Mouse (Mus musculus) spleen, adult 2 months (tissue): Measurements from ENCODE around the gene Fgfr1op2. TPM values are rescaled to one million over a fixed set of nuclear protein-coding genes. Genes with fewer than 3 reads are reported as not detected.

Experiments
- DNase-seq, 2 experiments: peaks; one replicate each; pipeline versions ENCODE4 v3.0.0 to v3.0.0-alpha.2; 2012 to 2021; ENCODE audit warnings: low spot score in 2 of 2, low read depth in 1 of 2
- H3K27ac ChIP-seq: fragments of 200-500 bp; 2 replicates; pipeline ENCODE4 v1.5.1; 2012; ENCODE audit warnings: low read length, inconsistent platforms; ENCODE audit not compliant: insufficient read depth
- H3K27me3 ChIP-seq: fragments of 200-500 bp; 2 replicates; pipeline ENCODE4 v1.6.1; 2012; ENCODE audit warnings: mild to moderate bottlenecking, moderate library complexity, low read length, inconsistent platforms; ENCODE audit not compliant: control insufficient read depth, insufficient read depth
- H3K36me3 ChIP-seq: fragments of 200-500 bp; 2 replicates; pipeline ENCODE4 v1.6.1; 2012; ENCODE audit warnings: mild to moderate bottlenecking, low read length, inconsistent platforms; ENCODE audit not compliant: control insufficient read depth, insufficient read depth
- H3K4me1 ChIP-seq: fragments of 200-500 bp; 2 replicates; pipeline ENCODE4 v1.6.1; 2011; ENCODE audit warnings: inconsistent platforms; ENCODE audit not compliant: control insufficient read depth, insufficient read depth, insufficient read length
- H3K4me3 ChIP-seq: fragments of 200-500 bp; 2 replicates; pipeline ENCODE4 v1.5.1; 2011; ENCODE audit warnings: mild to moderate bottlenecking, inconsistent platforms; ENCODE audit not compliant: insufficient read depth, insufficient read length; ENCODE audit errors: extremely low read depth
- CTCF ChIP-seq: fragments of 200-500 bp; IDR thresholded peaks from 2 replicates; pipeline ENCODE4 v1.5.1; 2011; ENCODE audit warnings: mild to moderate bottlenecking, inconsistent platforms; ENCODE audit not compliant: insufficient read depth, insufficient read length, insufficient replicate concordance; ENCODE audit errors: extremely low read depth
- POLR2A ChIP-seq: fragments of 200-500 bp; IDR thresholded peaks from 2 replicates; pipeline ENCODE4 v1.6.1; 2011; ENCODE audit warnings: low read depth, low read length, inconsistent platforms
- WGBS: fragments of 180-500 bp; shearing (Covaris S2); methylation state at CpG from one replicate; pipeline ENCODE4 v1.1.7; 2018; 5-methylcytosine and 5-hydroxymethylcytosine counted together
- polyA plus RNA-seq: library from polyadenylated mRNA; depleted of rRNA; stranded (reverse); fragments of >200 nt; gene quantifications from 2 replicates; pipeline ENCODE4 v1.2.3, GENCODE M21; 2012

The Fgfr1op2 gene
- polyA plus RNA-seq, 1 experiment: 58.6 TPM

DNA sequence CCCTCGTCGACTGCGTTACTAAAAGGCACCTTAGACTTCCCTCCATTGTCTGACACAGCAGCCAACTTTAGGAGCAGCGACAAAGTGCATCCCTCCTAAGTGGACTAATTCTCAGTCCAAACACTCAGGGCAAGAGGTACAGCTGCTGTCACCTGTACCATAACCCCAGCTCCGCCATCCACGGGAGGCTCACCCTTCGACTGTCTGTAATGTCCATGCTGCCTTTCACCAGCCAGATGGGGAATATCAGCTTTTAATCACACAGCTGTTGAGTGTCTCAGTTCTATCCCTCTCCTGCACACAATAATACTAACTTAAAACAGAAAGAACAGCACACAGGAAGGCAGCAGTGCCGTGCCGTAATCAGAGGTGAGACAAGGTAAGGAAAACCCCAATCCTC is 55.4 kb downstream of the Fgfr1op2 start:
- H3K4me3 ChIP-seq: no peak overlapping the region
- H3K27ac ChIP-seq: no peak overlapping the region
- WGBS: 92% methylated on average over 9 of the region's 9 CpGs
- no peak for TF ChIP-seq POLR2A
- no peak for DNase-seq
- no peaks in the 10 kb centered on the region for H3K36me3 ChIP-seq
- H3K27me3 ChIP-seq: no peaks in the 10 kb centered on the region
- peaks cover 5% of the 10 kb centered on the region; the same call in 1 of the 2 replicates for H3K4me1 ChIP-seq

DNA sequence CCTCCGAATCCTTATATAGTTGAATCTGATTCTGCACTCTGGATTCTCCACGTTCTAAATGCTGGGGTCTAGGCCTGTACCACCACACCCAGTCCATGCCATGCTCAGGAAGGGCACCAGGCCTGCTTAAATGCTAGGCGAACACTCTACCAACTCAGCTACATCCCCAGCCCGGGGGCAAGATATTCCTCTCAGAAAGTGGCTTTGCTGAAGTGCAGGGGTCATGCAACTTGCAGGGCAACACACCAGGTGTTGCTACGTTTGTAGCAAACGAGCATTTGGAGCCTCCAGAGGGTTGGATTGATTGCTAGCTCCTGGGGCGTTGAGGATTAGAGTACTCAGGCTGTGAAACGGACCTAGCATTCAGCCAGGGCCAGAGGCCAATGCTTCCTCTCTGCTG is 56.1 kb downstream of the Fgfr1op2 start:
- peaks cover 5% of the 10 kb centered on the region; the same call in 1 of the 2 replicates for H3K4me1 ChIP-seq

DNA sequence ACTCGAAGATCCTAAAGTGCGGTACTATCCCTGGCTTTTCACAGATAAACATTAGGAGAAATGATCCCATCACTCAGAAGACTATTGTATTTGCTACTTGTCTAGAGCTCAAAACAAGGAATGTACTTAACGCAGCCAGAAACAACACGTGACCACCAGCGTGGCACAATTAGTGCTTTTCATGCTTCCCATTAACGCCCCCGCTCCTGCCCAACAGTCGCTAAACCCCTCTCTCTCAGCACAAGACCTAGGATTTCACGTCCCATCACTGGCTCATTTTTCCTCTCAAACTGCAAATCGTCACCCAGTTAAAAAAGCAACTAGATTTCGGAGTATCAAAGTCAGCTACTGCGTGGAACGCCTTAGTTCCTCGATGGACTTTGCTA is 56.6 kb downstream of the Fgfr1op2 start:
- H3K4me3 ChIP-seq: peak overlapping the region; percentile 71
- TF ChIP-seq CTCF (no peak), POLR2A (no peak)
- no peak for DNase-seq
- H3K4me1 ChIP-seq: peaks cover 5% of the 10 kb centered on the region; the same call in 1 of the 2 replicates
- no peaks in the 10 kb centered on the region for H3K27me3 ChIP-seq
- WGBS: 15% methylated on average over 14 of the region's 14 CpGs
- H3K36me3 ChIP-seq: no peaks in the 10 kb centered on the region
- H3K27ac ChIP-seq: peak overlapping the region; percentile 49; the same call in 1 of the 2 replicates

More for the DNA sequence above, 56.1 kb downstream of the Fgfr1op2 start:
- no peak for DNase-seq
- Histone ChIP-seq H3K4me3 (no peak overlapping the region), H3K27ac (no peak overlapping the region), H3K36me3 (no peaks in the 10 kb centered on the region), H3K27me3 (no peaks in the 10 kb centered on the region)
- TF ChIP-seq CTCF (no peak), POLR2A (no peak)
- WGBS: 68% methylated on average over 8 of the region's 8 CpGs

DNA sequence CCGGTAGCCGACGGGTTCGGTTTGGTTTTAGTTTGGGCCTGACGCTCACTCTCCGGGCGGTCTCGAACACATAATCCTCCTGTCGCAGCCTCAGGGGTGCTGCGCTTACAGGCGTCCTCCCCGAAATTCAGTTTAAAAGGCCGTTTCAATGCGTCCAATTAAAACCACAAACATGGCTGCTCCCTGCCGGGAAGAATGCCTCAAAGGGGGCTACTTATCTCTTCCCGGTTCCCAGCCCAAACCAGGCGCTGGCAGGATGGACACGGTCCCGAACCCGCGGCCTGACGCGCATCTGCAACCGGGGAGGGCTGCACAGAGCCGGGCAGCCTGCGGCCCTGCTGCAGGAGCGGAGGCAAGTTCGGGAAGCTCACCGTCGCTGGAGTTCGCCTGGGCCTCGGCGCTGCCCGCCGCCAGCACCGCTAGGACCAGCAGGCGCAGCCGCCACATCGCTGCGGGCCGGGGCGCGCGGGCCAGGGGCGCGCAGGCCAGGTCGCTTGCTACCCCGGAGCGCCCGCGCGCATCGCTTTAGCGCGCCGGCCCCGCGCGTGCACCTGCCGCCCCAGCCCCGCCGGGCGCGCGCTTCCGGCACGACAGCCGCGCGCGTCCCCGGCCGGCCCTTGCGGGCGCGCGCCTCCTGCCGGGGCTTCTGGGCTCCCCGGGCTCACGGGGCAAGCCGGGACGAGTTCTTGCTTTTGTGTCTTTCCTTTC is 57.2 kb downstream of the Fgfr1op2 start:
- Histone ChIP-seq H3K27ac (peak overlapping the region; percentile 49), H3K36me3 (no peaks in the 10 kb centered on the region), H3K4me1 (peaks cover 5% of the 10 kb centered on the region; the same call in 1 of the 2 replicates), H3K27me3 (no peaks in the 10 kb centered on the region), H3K4me3 (peak overlapping the region; percentile 71)
- peak; percentile 59 to 60 for DNase-seq
- TF ChIP-seq POLR2A (no peak), CTCF (no peak)
- WGBS: under 1% methylated on average over 81 of the region's 82 CpGs

DNA sequence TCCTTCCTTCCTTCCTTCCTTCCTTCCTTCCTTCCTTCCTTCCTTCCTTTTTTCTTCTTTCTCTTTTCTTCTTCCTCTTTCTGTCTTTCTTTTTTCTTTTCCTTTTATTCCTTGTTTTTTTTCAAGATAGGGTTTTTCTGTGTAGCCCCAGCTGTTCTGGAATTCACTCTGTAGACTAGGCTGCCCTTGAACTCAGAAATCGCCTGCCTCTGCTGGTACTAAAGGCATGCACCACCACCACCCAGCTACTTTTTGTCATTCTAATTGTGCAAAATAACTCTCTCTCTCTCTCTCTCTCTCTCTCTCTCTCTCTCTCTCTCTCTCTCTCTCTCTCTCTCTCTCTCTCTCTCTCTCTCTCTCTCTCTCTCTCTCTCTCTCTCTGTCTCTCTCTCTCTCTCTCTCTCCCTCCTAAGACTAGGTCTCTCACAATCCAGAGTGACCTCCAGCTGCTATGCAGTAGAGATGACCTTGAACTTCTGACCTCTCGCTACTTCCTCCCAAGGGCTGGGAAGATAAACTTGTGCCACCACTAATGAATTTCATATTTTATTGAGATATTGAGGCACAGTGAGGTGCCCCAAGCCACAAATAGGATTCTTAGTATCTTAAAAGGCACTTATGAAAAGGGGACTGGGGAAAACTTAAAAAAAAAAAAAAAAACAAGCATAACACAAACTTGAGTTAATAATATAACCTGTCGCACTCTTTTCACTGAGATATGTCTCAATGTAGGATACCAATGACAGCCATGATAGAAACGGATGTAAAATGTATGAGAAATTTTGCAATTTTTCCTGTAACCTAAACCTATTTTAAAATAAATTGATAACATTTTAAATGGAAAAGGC is 58.0 kb downstream of the Fgfr1op2 start:
- no peak for DNase-seq
- WGBS: 76% methylated on average over 4 of the region's 4 CpGs
- H3K27ac ChIP-seq: no peak overlapping the region
- no peaks in the 10 kb centered on the region for H3K27me3 ChIP-seq
- no peak for TF ChIP-seq CTCF
- TF ChIP-seq POLR2A: no peak
- H3K36me3 ChIP-seq: no peaks in the 10 kb centered on the region
- H3K4me1 ChIP-seq: peaks cover 5% of the 10 kb centered on the region; the same call in 1 of the 2 replicates
- H3K4me3 ChIP-seq: no peak overlapping the region

DNA sequence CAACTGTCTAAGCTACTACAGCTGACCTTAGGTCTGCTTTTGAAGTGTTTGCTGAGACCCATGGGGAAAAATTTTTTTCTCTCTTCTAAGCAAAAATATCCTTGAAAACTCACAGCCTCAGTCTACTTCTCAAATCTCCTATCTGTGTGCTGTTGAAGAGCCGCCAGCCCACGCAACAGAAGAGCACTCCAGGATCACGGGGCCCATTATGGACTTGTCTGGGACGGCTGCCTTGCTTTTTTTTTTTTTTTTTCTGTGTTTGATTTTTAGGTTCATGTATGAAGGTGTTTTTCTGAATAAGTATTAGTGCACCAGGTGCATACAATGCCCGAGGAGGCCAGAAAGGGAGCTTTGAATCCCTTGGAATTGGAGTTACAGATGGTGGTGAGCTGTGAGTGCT is 59.5 kb downstream of the Fgfr1op2 start:
- H3K27me3 ChIP-seq: no peaks in the 10 kb centered on the region
- H3K4me3 ChIP-seq: no peak overlapping the region
- H3K36me3 ChIP-seq: no peaks in the 10 kb centered on the region
- peaks cover 5% of the 10 kb centered on the region; the same call in 1 of the 2 replicates for H3K4me1 ChIP-seq
- 92% methylated on average over 5 of the region's 5 CpGs for WGBS
- no peak overlapping the region for H3K27ac ChIP-seq
- no peak for TF ChIP-seq CTCF
- TF ChIP-seq POLR2A: no peak
- no peak for DNase-seq
